Mouse (Mus musculus) liver, postnatal 0 days (tissue): ENCODE data around the gene Gp5.

Experiments
- CTCF ChIP-seq: sonication (generic); IDR thresholded peaks from 2 replicates; pipeline ENCODE4 v1.5.1; 2016; ENCODE audit warnings: antibody characterized with exemption, low read depth
- EP300 ChIP-seq: IDR thresholded peaks from 2 replicates; pipeline ENCODE4 v1.6.1; 2016; ENCODE audit warnings: antibody characterized with exemption, low read depth, mild to moderate bottlenecking

GRCm38 (mm10) chr16:30299711-30300277 is 10.8 kb downstream of the Gp5 start:
- TF ChIP-seq CTCF (no peak), EP300 (no peak)
